Mouse (Mus musculus) adrenal gland, postnatal 36 days (tissue): ENCODE results near the gene Zscan4-ps1. TPM values are rescaled to one million over a fixed set of nuclear protein-coding genes. Genes with fewer than 3 reads are reported as not detected.
"Not testable (repeated sequence)": the region's sequence is repeated elsewhere in the genome, so short reads cannot be mapped to it uniquely, and the experiment has no call there.

ENCODE experiments used
- DNase-seq, 2 experiments: peaks; one replicate each; pipeline ENCODE4 v3.0.0; 2021; ENCODE audit warnings: mixed read lengths in 1 of 2
- long read RNA-seq, 2 experiments: library from polyadenylated mRNA; stranded (forward); transcript quantifications; one replicate each; pipeline ENCODE4 v2.0.0; 2021; ENCODE audit warnings: borderline sequencing depth in 2 of 2
- total RNA-seq, 2 experiments: library from RNA; stranded (reverse); gene quantifications; 2 replicates each; pipeline ENCODE4 v1.2.3; 2021

Zscan4-ps1 gene
- total RNA-seq = not detected
- long read RNA-seq, experiment 1 = 0 reads
- long read RNA-seq, experiment 2 = 0 reads

DNA sequence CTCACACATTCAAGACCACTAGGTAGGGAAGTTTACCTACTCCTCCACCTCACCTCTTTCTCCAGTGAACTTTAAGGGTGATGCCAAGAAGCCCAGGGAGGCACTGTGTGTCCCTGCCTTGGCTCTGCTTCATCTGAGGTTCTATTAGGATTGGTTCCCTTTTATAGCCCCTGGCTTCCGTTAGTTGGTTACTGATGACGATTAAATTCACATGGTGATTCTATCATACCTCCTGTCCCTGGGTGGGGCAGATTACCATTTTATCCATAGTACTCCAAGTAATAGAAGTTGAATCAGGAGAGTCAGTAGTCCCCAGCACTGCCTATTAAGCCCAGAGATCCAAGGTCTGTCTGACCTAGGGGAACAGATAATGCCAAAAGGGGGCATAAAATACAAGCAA, at the start of gene Zscan4-ps1:
TSS of gene Zscan4-ps1 (minus strand) at position 101 of the 400 bp plus-strand sequence.
- not testable (repeated sequence) for DNase-seq

Other genes with a start within 250 kb of the Zscan4-ps1 start
- not detected for gene Zscan4b, start 164.6 kb downstream of the Zscan4-ps1 start, total RNA-seq
- not detected for gene Zscan4c, start 63.9 kb downstream of the Zscan4-ps1 start, total RNA-seq
- not detected for gene Zscan4d, start 96.5 kb upstream of the Zscan4-ps1 start, total RNA-seq
- not detected for gene Zscan4e, start 241.0 kb upstream of the Zscan4-ps1 start, total RNA-seq